ENCODE assay signal across 24 mouse cellular contexts in genomic region chr4:149849035-149849434, GRCm38 (mm10).
A peak's percentile ranks its signal among the peaks of the same experiment; 100 is the strongest.
DNase-seq lines count a peak whose midpoint lies in the region; ATAC-seq lines count a peak whose summit lies in the region.
"Had no signal": no experiment of that assay in that cellular context is flagged by ENCODE, and none has a peak within 500 bp of the region (broad histone marks: within the 10 kb centered on the region; RNA-seq: fewer than 3 reads in every experiment).

No protein-coding gene starts in this region.

- no peaks in the 10 kb centered on the region for H3K4me1 ChIP-seq in midbrain, embryonic 11.5 days (ENCODE audit: control insufficient read depth, insufficient read depth, low read length)
- peaks cover 5% of the 10 kb centered on the region; the same call in 1 of the 2 replicates for H3K4me1 ChIP-seq in midbrain, embryonic 13.5 days (replicated peaks)

- no peak for ATAC-seq in midbrain, embryonic 11.5 days (ENCODE audit: low FRiP score)
- no peak for ATAC-seq in midbrain, embryonic 13.5 days
- ATAC-seq: forebrain, embryonic 13.5 days; forebrain, embryonic 16.5 days; hindbrain, postnatal 0 days; inflammation-experienced regulatory T-cells, adult 6 months; intestine, embryonic 16.5 days; Patski had no signal

- WGBS in midbrain, embryonic 11.5 days: 85% methylated on average over 5 of the region's 5 CpGs
- 82% methylated on average over 5 of the region's 5 CpGs for WGBS in midbrain, embryonic 13.5 days

- H3K4me3 ChIP-seq in midbrain, embryonic 11.5 days (ENCODE audit: low read depth, low read length): no peak overlapping the region
- H3K4me3 ChIP-seq in midbrain, embryonic 13.5 days (replicated peaks): no peak overlapping the region
- H3K4me3 ChIP-seq: forebrain, embryonic 10.5 days; forebrain, embryonic 13.5 days had no signal

- DNase-seq in gastrocnemius, adult 18-20 months (ENCODE audit: low spot score): peak; percentile 58
- no peak for DNase-seq in gastrocnemius, postnatal 10 days
- peak; percentile 97 for DNase-seq in heart, adult 11 months
- no peak for DNase-seq in heart, postnatal 4 days
- DNase-seq in midbrain, embryonic 11.5 days (ENCODE audit: low spot score, missing footprints): peak; percentile 61
- peak; percentile 76 for DNase-seq in skeletal muscle tissue, adult 2 months (ENCODE audit: low read depth, low spot score)
- DNase-seq in ovary, postnatal 10 days (ENCODE audit: low spot score): no peak
- DNase-seq: adrenal gland, postnatal 10 days; adrenal gland, postnatal 36 days; cerebellum, adult 18-20 months; cerebellum, adult 9-10 months; cerebellum, postnatal 14 days; gastrocnemius, postnatal 14 days; heart, postnatal 36 days had no signal

- H3K27me3 ChIP-seq in midbrain, embryonic 11.5 days (ENCODE audit: control insufficient read depth, insufficient read depth, low read length): no peaks in the 10 kb centered on the region
- H3K27me3 ChIP-seq in midbrain, embryonic 13.5 days: no peaks in the 10 kb centered on the region
- H3K27me3 ChIP-seq: forebrain, embryonic 13.5 days; Patski had no signal

- H3K9ac ChIP-seq in midbrain, embryonic 11.5 days (ENCODE audit: low read length): no peak overlapping the region
- H3K9ac ChIP-seq in midbrain, embryonic 13.5 days (replicated peaks): no peak overlapping the region
- H3K9ac ChIP-seq: forebrain, embryonic 13.5 days; hindbrain, embryonic 14.5 days had no signal

- no peaks in the 10 kb centered on the region for H3K9me3 ChIP-seq in midbrain, embryonic 11.5 days (ENCODE audit: control insufficient read depth, low read length)
- H3K9me3 ChIP-seq in midbrain, embryonic 13.5 days: no peaks in the 10 kb centered on the region
- H3K9me3 ChIP-seq: forebrain, embryonic 10.5 days; forebrain, embryonic 13.5 days had no signal

- no peak overlapping the region for H3K4me2 ChIP-seq in midbrain, embryonic 11.5 days
- H3K4me2 ChIP-seq in midbrain, embryonic 13.5 days (replicated peaks): no peak overlapping the region
- H3K4me2 ChIP-seq: forebrain, embryonic 13.5 days; heart, embryonic 11.5 days; hindbrain, embryonic 14.5 days had no signal

- H3K36me3 ChIP-seq in midbrain, embryonic 11.5 days (ENCODE audit: control insufficient read depth, insufficient read depth, low read length): no peaks in the 10 kb centered on the region
- no peaks in the 10 kb centered on the region for H3K36me3 ChIP-seq in midbrain, embryonic 13.5 days
- H3K36me3 ChIP-seq: forebrain, embryonic 10.5 days had no signal

- H3K27ac ChIP-seq in midbrain, embryonic 11.5 days (ENCODE audit: low read depth, low read length): no peak overlapping the region
- no peak overlapping the region for H3K27ac ChIP-seq in midbrain, embryonic 13.5 days
- H3K27ac ChIP-seq: forebrain, embryonic 10.5 days; forebrain, embryonic 13.5 days; hindbrain, embryonic 14.5 days; hindbrain, postnatal 0 days had no signal

Comparison
In these comparisons a context has a peak if more than half of its experiments do, and no peak if none do; other contexts are left out.
1. DNase-seq: peak in gastrocnemius, adult 18-20 months (single experiment), heart, adult 11 months (single experiment), midbrain, embryonic 11.5 days (single experiment) and skeletal muscle tissue, adult 2 months (single experiment); none in gastrocnemius, postnatal 10 days (single experiment), heart, postnatal 4 days (single experiment) and ovary, postnatal 10 days (single experiment).